Mouse (Mus musculus) ES-E14 (cell line): ENCODE measurements at regions not wholly inside any gene's neighbourhood (a gene's known extent, or its start where the extent isn't known, plus 50 kb on each side); places are given as distances from the start of the nearest gene placed in this dataset.

ENCODE experiments used
- HCFC1 ChIP-seq: IDR thresholded peaks from 2 replicates; pipeline ENCODE4 v1.6.1; 2012; ENCODE audit warnings: low read length, inconsistent platforms, borderline replicate concordance; ENCODE audit not compliant: insufficient read depth
- MAFK ChIP-seq: IDR thresholded peaks from 2 replicates; pipeline ENCODE4 v1.6.1; 2014; ENCODE audit warnings: mild to moderate bottlenecking, low read depth, low read length, inconsistent platforms; ENCODE audit not compliant: insufficient read depth

DNA sequence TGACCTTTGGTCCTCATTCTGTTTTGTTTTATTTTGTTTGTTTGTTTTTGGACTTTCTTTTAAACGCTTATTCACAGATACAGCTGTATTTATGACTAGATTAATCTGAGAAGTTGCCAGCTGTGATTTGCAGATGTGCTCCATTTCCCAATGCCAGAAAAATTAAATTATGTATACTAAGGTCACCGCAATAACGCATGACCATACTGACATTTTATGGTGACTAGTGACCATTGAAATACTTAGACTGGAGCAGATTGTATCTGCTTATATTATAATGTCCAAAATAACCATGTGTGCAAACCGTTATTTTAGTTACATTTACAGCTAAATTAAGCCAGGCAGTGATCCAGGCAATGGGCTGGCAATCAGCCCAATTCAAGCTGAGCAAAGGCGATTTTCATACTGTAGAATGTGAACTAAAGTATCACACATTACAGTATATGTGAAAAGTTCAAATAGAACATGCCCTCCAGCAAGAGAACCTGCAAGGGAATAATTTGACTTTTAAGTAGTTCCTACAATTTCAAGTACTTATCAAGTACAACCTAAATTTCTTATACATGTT, 1401.0 kb upstream of the Gm7489 start:
- TF ChIP-seq HCFC1: no peak
- no peak for TF ChIP-seq MAFK
